Mouse (Mus musculus) C2C12 (cell line): Measurements from ENCODE around the gene Supt20. TPM values are rescaled to one million over a fixed set of nuclear protein-coding genes. Genes with fewer than 3 reads are reported as not detected.

Source experiments
- H3K27me3 ChIP-seq: one replicate; pipeline ENCODE4 v1.6.1; 2011; ENCODE audit not compliant: control insufficient read depth, insufficient read depth, insufficient read length
- H3K36me3 ChIP-seq: one replicate; pipeline ENCODE4 v1.6.1; 2011; ENCODE audit not compliant: control insufficient read depth, insufficient read depth
- H3K4me3 ChIP-seq: one replicate; pipeline ENCODE4 v1.5.1; 2011; ENCODE audit warnings: mild to moderate bottlenecking, control low read depth; ENCODE audit not compliant: poor library complexity, insufficient read depth, severe bottlenecking
- H3K79me2 ChIP-seq: one replicate; pipeline ENCODE4 v1.6.1; 2011; ENCODE audit not compliant: control insufficient read depth, insufficient read depth
- H3K79me3 ChIP-seq: one replicate; pipeline ENCODE4 v1.6.1; 2011; ENCODE audit warnings: low read depth, control low read depth
- H3ac ChIP-seq: one replicate; pipeline ENCODE3; 2011; ENCODE audit warnings: low read depth; ENCODE audit not compliant: control insufficient read depth, insufficient read length
- CEBPB ChIP-seq: IDR thresholded peaks from one replicate; pipeline ENCODE4 v1.6.1; 2011; ENCODE audit warnings: low read depth, mild to moderate bottlenecking, control low read depth, moderate library complexity
- CTCF ChIP-seq: IDR thresholded peaks from one replicate; pipeline ENCODE4 v1.5.1; 2011; ENCODE audit not compliant: control insufficient read depth, insufficient read depth, insufficient read length
- FOSL1 ChIP-seq: IDR thresholded peaks from one replicate; pipeline ENCODE4 v1.8.0; 2011; ENCODE audit warnings: mild to moderate bottlenecking, low read length; ENCODE audit not compliant: poor library complexity, insufficient read depth, severe bottlenecking
- MAX ChIP-seq: IDR thresholded peaks from one replicate; pipeline ENCODE4 v1.6.1; 2011; ENCODE audit warnings: mild to moderate bottlenecking, control low read depth
- MYOD1 ChIP-seq: IDR thresholded peaks from one replicate; pipeline ENCODE4 v1.6.1; 2011; ENCODE audit warnings: low read depth; ENCODE audit not compliant: control insufficient read depth, insufficient read length
- MYOG ChIP-seq: IDR thresholded peaks from one replicate; pipeline ENCODE4 v1.6.1; 2011; ENCODE audit not compliant: control insufficient read depth, insufficient read length; ENCODE audit errors: extremely low read depth
- USF1 ChIP-seq: IDR thresholded peaks from one replicate; pipeline ENCODE4 v1.6.1; 2011; ENCODE audit warnings: low read depth, mild to moderate bottlenecking, control low read depth, moderate library complexity
- long read RNA-seq, 2 experiments: library from polyadenylated mRNA; unstranded; transcript quantifications; one replicate each; pipeline ENCODE4 v2.0.0; 2019 to 2020
- polyA plus RNA-seq: library from polyadenylated mRNA; unstranded; fragments of >200 nt; fragmentation: generic; extraction: Trizol; gene quantifications from one replicate; pipeline ENCODE4 v1.2.1, GENCODE M21; 2012; ENCODE audit warnings: missing spikeins

Gene Supt20
- polyA plus RNA-seq: 13.2 TPM
- long read RNA-seq, experiment 1, partial matches to known transcripts: 3 of 17 reads
- long read RNA-seq, experiment 1, other reads (novel, unspliced or antisense): 10 of 17 reads
- long read RNA-seq, experiment 2, transcript Supt20-203 (27 exons, 2,751 nt): major isoform, 13 of 214 reads
- long read RNA-seq, experiment 2, partial matches to known transcripts: 39 of 214 reads
- long read RNA-seq, experiment 2, other reads (novel, unspliced or antisense): 161 of 214 reads

DNA sequence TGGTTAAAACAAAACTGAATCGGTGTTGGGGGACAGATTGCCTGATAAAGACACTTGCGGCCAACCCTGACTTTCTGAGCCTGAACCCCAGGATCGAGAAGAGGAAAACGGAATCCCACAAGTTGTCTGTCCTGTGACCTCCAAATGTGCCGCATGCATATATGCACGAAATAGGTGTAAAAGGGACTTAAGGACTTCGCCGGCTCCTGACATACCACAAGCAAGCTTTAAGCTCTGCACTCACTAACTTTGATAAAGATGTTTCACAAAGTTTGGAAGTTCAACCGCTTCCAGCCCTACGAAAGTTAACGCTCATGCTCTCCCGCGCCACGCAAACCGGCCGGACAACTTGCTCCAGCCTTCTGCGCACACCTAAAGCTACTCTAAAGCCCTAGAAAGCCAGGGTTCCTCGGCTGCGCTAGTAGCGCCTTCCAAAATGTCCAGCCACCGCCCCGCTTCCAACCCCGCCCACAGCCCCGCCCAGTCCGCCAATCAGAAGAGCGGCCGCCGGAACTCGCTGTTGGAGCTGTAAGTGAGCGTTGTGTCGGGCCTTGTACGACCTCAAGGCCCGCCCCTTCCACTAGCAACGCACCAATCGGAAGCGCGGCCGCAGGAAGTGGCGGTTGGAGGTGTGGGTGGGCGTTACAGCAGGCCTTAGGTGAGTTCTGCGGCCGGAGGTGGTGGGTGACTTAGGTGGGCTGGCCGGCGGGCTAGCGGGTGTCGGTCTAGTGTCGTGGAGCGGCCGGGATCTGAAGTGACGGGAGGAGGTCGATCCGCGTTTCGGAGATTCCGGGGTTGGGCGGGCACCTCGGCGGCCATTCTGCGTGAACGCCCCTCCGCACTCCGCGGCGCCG, at the start of gene Supt20:
Supt20 (plus strand) TSS at position 606 of the 854 bp plus-strand sequence.
- H3ac ChIP-seq: peak within 1 kb of the TSS; percentile 69
- H3K36me3 ChIP-seq: peaks cover 27% of the 10 kb centered on the region
- peaks cover 4% of the 10 kb centered on the region for H3K79me3 ChIP-seq
- TF ChIP-seq MYOD1 (no peak), CTCF (no peak)
- peak within 1 kb of the TSS; percentile 69 for H3K4me3 ChIP-seq
- H3K79me2 ChIP-seq: peaks cover 21% of the 10 kb centered on the region
- no peaks in the 10 kb centered on the region for H3K27me3 ChIP-seq

DNA sequence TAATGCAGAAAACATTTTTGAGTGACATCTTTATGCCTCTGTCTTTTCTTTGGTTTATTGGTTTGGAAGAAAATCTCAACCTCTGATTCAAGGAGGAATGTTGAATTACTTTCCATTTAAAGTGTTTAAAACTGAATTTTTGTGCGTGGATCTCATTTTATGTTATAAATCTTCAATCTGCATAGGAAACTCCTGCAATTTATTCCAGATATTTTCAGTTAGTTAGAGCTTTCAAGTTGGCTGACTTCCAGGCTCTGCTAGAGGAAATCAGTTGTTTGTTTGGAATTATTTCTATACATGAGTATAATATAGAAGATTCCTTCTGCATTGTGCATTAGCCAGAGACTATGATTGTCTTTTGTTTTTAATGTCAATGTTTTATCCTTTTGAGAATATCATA, 49.8 kb upstream of the Supt20 start:
- no peak for TF ChIP-seq CTCF
- TF ChIP-seq USF1: no peak
- TF ChIP-seq MYOG: no peak
- no peak for TF ChIP-seq FOSL1
- TF ChIP-seq MYOD1: no peak
- no peak for TF ChIP-seq CEBPB
- TF ChIP-seq MAX: no peak
- no peaks in the 10 kb centered on the region for H3K36me3 ChIP-seq
- H3ac ChIP-seq: no peak overlapping the region
- no peaks in the 10 kb centered on the region for H3K79me3 ChIP-seq
- no peaks in the 10 kb centered on the region for H3K79me2 ChIP-seq
- no peak overlapping the region for H3K4me3 ChIP-seq
- no peaks in the 10 kb centered on the region for H3K27me3 ChIP-seq

DNA sequence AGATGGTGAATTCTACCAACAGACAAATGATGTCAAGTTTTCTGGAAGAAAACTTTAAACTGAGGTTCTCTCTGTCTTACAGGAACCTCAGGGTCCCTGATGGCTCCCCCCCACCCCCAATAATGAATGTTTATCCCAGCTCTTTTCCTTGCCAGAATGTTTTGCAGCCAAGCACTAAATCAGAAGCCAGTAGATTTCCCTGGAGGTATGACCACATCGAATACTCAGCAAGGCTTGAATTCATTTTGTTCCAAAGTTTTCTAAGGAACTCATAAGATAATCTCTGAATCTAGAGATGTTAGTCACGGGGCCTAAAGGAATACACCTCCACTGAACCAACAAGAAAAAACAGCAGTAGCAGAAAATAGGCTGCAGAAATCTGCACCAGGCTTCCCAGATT, 45.0 kb upstream of the Supt20 start:
- H3K36me3 ChIP-seq: no peaks in the 10 kb centered on the region
- H3K79me3 ChIP-seq: no peaks in the 10 kb centered on the region
- no peak overlapping the region for H3K4me3 ChIP-seq
- no peak for TF ChIP-seq USF1
- no peak for TF ChIP-seq MYOG
- TF ChIP-seq CTCF: no peak
- no peak for TF ChIP-seq MAX
- no peak for TF ChIP-seq FOSL1
- no peak for TF ChIP-seq MYOD1
- no peak for TF ChIP-seq CEBPB
- H3K27me3 ChIP-seq: peaks cover 7% of the 10 kb centered on the region
- H3K79me2 ChIP-seq: no peaks in the 10 kb centered on the region
- H3ac ChIP-seq: no peak overlapping the region

DNA sequence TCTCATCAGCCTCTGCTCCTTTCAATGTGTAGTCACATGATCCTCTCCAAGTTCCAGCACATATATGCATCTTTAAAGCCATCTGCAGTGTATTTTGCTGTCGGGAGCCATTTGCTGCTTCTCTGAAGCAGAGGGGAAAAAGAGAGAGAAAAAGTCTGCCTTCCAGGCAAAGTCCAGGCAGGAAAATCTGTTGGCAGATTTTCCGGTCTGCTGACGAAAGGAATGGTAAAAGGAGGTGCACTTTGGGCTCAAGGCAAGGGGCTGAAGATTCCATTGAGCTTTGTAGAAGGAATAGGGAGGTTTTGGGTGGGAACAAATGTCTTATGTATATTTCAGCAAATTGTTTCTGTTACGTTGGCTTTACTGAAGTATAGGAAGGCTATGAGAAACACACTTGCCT, 41.0 kb upstream of the Supt20 start:
- TF ChIP-seq FOSL1 (no peak), USF1 (no peak), CEBPB (no peak), MAX (no peak), MYOG (no peak), CTCF (no peak), MYOD1 (no peak)
- Histone ChIP-seq H3K79me2 (no peaks in the 10 kb centered on the region), H3ac (no peak overlapping the region), H3K4me3 (no peak overlapping the region), H3K27me3 (peaks cover 7% of the 10 kb centered on the region), H3K79me3 (no peaks in the 10 kb centered on the region), H3K36me3 (no peaks in the 10 kb centered on the region)

DNA sequence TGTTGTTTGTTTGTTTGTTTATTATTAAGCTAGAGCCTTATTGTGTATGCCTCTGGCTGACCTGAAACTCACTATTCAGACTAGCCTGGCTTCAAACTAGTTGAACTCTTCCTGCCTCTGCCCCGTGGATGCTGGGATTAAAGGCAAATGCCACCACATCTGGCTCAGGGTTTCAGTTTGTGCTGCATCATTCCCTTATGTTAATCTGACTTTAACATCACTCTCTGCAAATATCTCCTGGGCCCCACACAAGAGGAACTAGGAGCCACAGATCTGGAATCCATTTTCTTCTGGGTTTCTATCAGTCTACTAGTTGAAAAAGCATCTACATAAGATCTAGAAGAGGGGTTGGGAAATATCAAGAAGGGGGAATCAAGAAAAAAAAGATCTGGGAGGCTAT, 38.4 kb upstream of the Supt20 start:
- no peak for TF ChIP-seq USF1

DNA sequence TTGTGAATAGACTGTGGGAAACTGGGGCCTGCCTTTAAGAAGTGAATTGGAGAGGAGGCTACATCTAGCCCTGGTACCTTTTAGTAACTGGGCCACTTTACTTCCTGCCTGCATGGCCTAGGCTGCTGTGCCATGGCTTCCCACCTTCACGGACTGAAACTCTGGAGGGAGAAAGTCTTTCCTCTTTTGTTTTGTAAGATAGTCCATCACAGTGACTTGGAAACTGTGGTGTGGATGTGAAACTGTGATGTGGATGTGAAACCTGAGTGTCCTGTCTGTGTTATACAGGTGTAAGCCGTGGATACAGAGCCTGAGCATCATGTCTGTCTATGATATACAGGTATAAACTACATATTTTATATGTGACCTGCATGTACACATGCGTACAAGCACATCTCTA, 35.5 kb upstream of the Supt20 start:
- H3ac ChIP-seq: no peak overlapping the region
- H3K79me2 ChIP-seq: no peaks in the 10 kb centered on the region
- H3K79me3 ChIP-seq: no peaks in the 10 kb centered on the region
- TF ChIP-seq CEBPB (no peak), MYOD1 (no peak), USF1 (no peak), MAX (no peak), CTCF (no peak), FOSL1 (no peak), MYOG (no peak)
- no peaks in the 10 kb centered on the region for H3K36me3 ChIP-seq
- no peaks in the 10 kb centered on the region for H3K27me3 ChIP-seq
- H3K4me3 ChIP-seq: no peak overlapping the region

More for the DNA sequence above, 38.4 kb upstream of the Supt20 start:
- no peaks in the 10 kb centered on the region for H3K79me2 ChIP-seq
- no peaks in the 10 kb centered on the region for H3K36me3 ChIP-seq
- no peak overlapping the region for H3K4me3 ChIP-seq
- peaks cover 4% of the 10 kb centered on the region for H3K27me3 ChIP-seq
- H3ac ChIP-seq: no peak overlapping the region
- H3K79me3 ChIP-seq: no peaks in the 10 kb centered on the region
